Mouse (Mus musculus) stomach, embryonic 16.5 days (tissue): ENCODE data around the gene Map4k2. TPM values are rescaled to one million over a fixed set of nuclear protein-coding genes. Genes with fewer than 3 reads are reported as not detected.

ENCODE experiments used
- ATAC-seq: fragments of 200-750 bp; cut with Nextera tagmentation; 2 replicates; pipeline ENCODE4 v1.8.0; 2017; ENCODE audit warnings: moderate number of reproducible peaks, moderate TSS enrichment; ENCODE audit not compliant: insufficient read depth, low FRiP score
- H3K27ac ChIP-seq: fragments of 300-500 bp; sonication (generic); 2 replicates; pipeline ENCODE4 v1.5.1; 2014; ENCODE audit warnings: low read length
- H3K27me3 ChIP-seq: fragments of 300-500 bp; sonication (generic); 2 replicates; pipeline ENCODE4 v1.6.1; 2014; ENCODE audit warnings: low read length, control low read depth, mixed read lengths; ENCODE audit not compliant: control insufficient read depth, insufficient read depth
- H3K36me3 ChIP-seq: fragments of 300-500 bp; sonication (generic); 2 replicates; pipeline ENCODE4 v1.6.1; 2014; ENCODE audit warnings: low read length; ENCODE audit not compliant: control insufficient read depth, insufficient read depth
- H3K4me1 ChIP-seq: fragments of 300-500 bp; sonication (generic); 2 replicates; pipeline ENCODE4 v1.6.1; 2014; ENCODE audit warnings: low read length, control low read depth, mixed read lengths; ENCODE audit not compliant: control insufficient read depth, insufficient read depth
- H3K4me2 ChIP-seq: fragments of 300-500 bp; sonication (generic); 2 replicates; pipeline ENCODE4 v1.6.1; 2014; ENCODE audit warnings: low read depth, low read length, mixed read lengths
- H3K4me3 ChIP-seq: fragments of 300-500 bp; sonication (generic); replicated peaks from 2 replicates; pipeline ENCODE4 v1.5.1; 2014; ENCODE audit warnings: mild to moderate bottlenecking, low read length
- H3K9ac ChIP-seq: fragments of 300-500 bp; sonication (generic); 2 replicates; pipeline ENCODE4 v1.6.1; 2014; ENCODE audit warnings: low read length
- H3K9me3 ChIP-seq: fragments of 300-500 bp; sonication (generic); replicated peaks from 2 replicates; pipeline ENCODE4 v1.6.1; 2016; ENCODE audit warnings: low read length, control low read depth; ENCODE audit not compliant: control insufficient read depth
- WGBS: fragments of 180-500 bp; shearing (Covaris S2); extraction: QIAGEN DNeasy Blood & Tissue Kit; methylation state at CpG from one replicate; pipeline ENCODE4 v1.1.7; 2014; 5-methylcytosine and 5-hydroxymethylcytosine counted together
- polyA plus RNA-seq: library from polyadenylated mRNA; unstranded; fragments of >200 nt; fragmentation: Nextera tagmentation; extraction: Ambion mirVana; gene quantifications from 2 replicates; pipeline ENCODE4 v1.2.1, GENCODE M21; 2015

Map4k2 gene
- polyA plus RNA-seq, 1 experiment from 2014 or later: 11.8 TPM

DNA sequence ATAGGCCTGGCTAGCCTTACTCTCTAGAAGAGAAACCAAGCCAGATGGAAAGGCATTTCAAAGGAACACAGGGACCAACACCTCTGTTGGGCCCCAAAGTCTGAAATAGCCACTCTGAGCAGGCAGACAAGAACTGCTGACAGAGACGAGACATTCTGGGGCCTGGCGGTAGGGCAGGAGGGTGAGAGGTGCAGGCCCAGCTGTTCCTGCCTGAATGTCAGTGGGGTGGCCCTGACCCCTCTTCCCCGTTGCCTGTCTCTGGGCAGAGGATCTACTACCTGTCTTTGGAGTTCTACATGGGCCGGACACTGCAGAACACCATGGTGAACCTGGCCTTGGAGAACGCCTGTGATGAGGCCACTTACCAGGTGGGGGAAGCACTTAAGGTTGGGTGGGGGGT lies 44.5 kb downstream of the Map4k2 start:
- Histone ChIP-seq H3K4me1 (peaks cover 22% of the 10 kb centered on the region), H3K27ac (no peak overlapping the region), H3K4me2 (0 out of 2 replicates have a peak overlapping the region, but pooled peaks have one; percentile 13), H3K27me3 (no peaks in the 10 kb centered on the region), H3K9ac (no peak overlapping the region), H3K9me3 (no peaks in the 10 kb centered on the region), H3K4me3 (no peak overlapping the region), H3K36me3 (no peaks in the 10 kb centered on the region)
- ATAC-seq: no peak
- 74% methylated on average over 5 of the region's 5 CpGs for WGBS

DNA sequence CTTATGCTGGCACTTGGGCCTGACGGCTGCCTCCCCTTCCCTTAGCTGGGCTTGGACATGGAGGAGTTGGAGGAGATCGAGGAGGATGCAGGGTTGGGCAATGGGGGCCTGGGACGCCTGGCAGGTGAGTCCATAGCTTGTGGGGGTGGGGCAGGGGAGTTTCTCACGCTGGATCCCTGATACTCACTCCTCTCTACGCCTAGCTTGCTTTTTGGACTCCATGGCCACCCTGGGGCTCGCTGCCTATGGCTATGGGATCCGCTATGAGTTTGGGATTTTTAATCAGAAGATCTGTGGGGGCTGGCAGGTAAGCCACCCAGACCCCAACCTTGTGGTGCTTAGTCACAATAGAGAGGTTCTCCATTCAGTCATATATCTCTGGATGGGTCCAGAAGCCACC lies 44.9 kb downstream of the Map4k2 start:
- H3K27ac ChIP-seq: no peak overlapping the region
- H3K4me3 ChIP-seq: no peak overlapping the region
- 76% methylated on average over 7 of the region's 7 CpGs for WGBS
- no peaks in the 10 kb centered on the region for H3K27me3 ChIP-seq
- H3K4me1 ChIP-seq: peaks cover 22% of the 10 kb centered on the region
- no peak overlapping the region for H3K4me2 ChIP-seq
- H3K9me3 ChIP-seq: no peaks in the 10 kb centered on the region
- no peak for ATAC-seq
- no peak overlapping the region for H3K9ac ChIP-seq
- H3K36me3 ChIP-seq: no peaks in the 10 kb centered on the region

GRCm38 (mm10) chr19:6386234-6386633 lies 45.3 kb downstream of the Map4k2 start:
- H3K36me3 ChIP-seq: no peaks in the 10 kb centered on the region
- no peak overlapping the region for H3K27ac ChIP-seq
- no peaks in the 10 kb centered on the region for H3K27me3 ChIP-seq
- H3K4me2 ChIP-seq: no peak overlapping the region
- WGBS: 68% methylated on average over 9 of the region's 9 CpGs
- H3K4me1 ChIP-seq: peaks cover 22% of the 10 kb centered on the region
- ATAC-seq: no peak
- no peaks in the 10 kb centered on the region for H3K9me3 ChIP-seq
- no peak overlapping the region for H3K4me3 ChIP-seq
- no peak overlapping the region for H3K9ac ChIP-seq

- Histone ChIP-seq H3K4me3 (no peak overlapping the region), H3K9me3 (no peaks in the 10 kb centered on the region), H3K36me3 (no peaks in the 10 kb centered on the region), H3K4me2 (no peak overlapping the region), H3K27ac (no peak overlapping the region), H3K27me3 (no peaks in the 10 kb centered on the region), H3K4me1 (peaks cover 22% of the 10 kb centered on the region), H3K9ac (no peak overlapping the region)
- 84% methylated on average over 13 of the region's 13 CpGs for WGBS
- ATAC-seq: no peak
These were observed 47.1 kb downstream of the Map4k2 start for GRCm38 (mm10) chr19:6388006-6388405.

- Histone ChIP-seq H3K4me3 (peak overlapping the region; percentile 39), H3K9me3 (no peaks in the 10 kb centered on the region), H3K9ac (peak overlapping the region; percentile 6; the same call in 1 of the 2 replicates), H3K4me2 (peak overlapping the region; percentile 53), H3K27me3 (no peaks in the 10 kb centered on the region), H3K27ac (no peak overlapping the region), H3K36me3 (no peaks in the 10 kb centered on the region), H3K4me1 (peaks cover 9% of the 10 kb centered on the region; the same call in 1 of the 2 replicates)
- WGBS: 8% methylated on average over 16 of the region's 16 CpGs
- ATAC-seq: no peak
These were observed 48.9 kb downstream of the Map4k2 start for GRCm38 (mm10) chr19:6389803-6390202.

DNA sequence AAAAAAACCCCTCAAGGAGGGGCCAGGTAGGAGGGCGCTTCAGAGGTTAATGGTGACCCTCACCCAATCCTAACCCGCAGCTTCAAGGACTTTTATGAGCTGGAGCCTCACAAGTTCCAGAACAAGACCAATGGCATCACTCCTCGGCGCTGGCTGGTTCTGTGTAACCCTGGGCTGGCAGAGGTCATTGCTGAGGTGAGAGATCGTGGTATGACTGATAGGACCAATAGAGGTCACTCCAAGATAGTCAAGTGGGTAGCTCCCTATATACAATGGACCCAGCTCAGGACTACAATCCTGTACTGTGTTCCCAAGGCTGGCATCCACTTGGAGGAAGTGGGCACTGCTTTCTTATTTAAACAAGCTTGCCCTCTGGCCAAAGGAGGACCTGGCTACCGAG lies 49.3 kb downstream of the Map4k2 start:
- WGBS: 47% methylated on average over 6 of the region's 6 CpGs
- Histone ChIP-seq H3K4me2 (peak overlapping the region; percentile 53), H3K9me3 (no peaks in the 10 kb centered on the region), H3K9ac (no peak overlapping the region), H3K4me3 (no peak overlapping the region), H3K27ac (no peak overlapping the region), H3K36me3 (no peaks in the 10 kb centered on the region), H3K27me3 (no peaks in the 10 kb centered on the region), H3K4me1 (peaks cover 7% of the 10 kb centered on the region; the same call in 1 of the 2 replicates)
- 0 out of 2 replicates have a peak, but pooled peaks have one; percentile 11 for ATAC-seq

DNA sequence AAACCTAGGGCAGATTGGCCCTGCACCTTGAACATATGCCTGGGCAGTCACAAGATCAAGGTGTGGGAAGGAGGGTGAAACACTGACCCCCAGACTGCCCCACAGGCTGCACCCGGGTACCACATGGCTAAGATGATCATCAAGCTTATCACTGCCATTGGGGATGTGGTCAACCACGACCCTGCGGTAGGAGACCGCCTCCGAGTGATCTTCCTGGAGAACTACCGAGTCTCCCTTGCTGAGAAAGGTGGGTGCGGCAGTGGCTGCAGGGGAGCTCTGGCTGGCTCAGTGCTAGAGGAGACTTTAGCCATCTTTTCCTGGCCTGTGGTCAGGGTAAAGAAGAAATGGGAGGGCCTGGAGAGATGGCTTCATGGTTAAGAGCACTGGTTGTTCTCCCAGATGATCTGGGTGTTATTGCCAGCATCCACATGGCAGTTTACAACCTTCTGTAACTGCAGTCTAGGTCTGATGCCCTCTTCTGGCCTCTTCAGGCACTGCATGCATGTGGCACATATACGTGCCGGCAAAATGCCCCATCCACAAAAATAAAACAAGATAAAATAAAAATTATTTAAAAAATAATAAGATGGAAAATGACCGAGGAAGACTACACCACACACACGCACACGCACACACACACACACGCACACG lies 51.9 kb downstream of the Map4k2 start:
- H3K9me3 ChIP-seq: no peaks in the 10 kb centered on the region
- ATAC-seq: no peak
- H3K4me1 ChIP-seq: 0 out of 2 replicates have a peak, but pooled peaks cover 3% of the 10 kb centered on the region
- no peak overlapping the region for H3K27ac ChIP-seq
- H3K4me2 ChIP-seq: no peak overlapping the region
- no peaks in the 10 kb centered on the region for H3K27me3 ChIP-seq
- no peak overlapping the region for H3K4me3 ChIP-seq
- H3K9ac ChIP-seq: no peak overlapping the region
- 90% methylated on average over 14 of the region's 14 CpGs for WGBS
- no peaks in the 10 kb centered on the region for H3K36me3 ChIP-seq

DNA sequence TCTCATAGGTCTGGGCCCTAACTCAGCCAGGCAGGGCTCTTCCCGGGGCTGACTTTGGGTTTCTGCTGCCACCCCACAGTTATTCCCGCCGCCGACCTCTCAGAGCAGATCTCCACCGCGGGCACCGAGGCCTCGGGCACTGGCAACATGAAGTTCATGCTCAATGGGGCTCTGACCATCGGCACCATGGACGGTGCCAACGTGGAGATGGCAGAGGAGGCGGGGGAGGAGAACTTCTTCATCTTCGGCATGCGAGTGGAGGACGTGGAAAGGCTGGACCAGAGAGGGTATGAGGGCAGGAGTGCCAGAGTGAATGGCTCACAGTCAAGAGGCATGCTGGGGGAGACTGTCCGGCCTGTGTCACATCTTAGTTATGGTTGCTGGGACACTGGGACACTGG lies 52.7 kb downstream of the Map4k2 start:
- H3K4me1 ChIP-seq: peaks cover 8% of the 10 kb centered on the region
- ATAC-seq: no peak
- no peaks in the 10 kb centered on the region for H3K9me3 ChIP-seq
- no peak overlapping the region for H3K27ac ChIP-seq
- no peak overlapping the region for H3K9ac ChIP-seq
- no peak overlapping the region for H3K4me2 ChIP-seq
- WGBS: 89% methylated on average over 16 of the region's 16 CpGs
- H3K36me3 ChIP-seq: no peaks in the 10 kb centered on the region
- H3K27me3 ChIP-seq: no peaks in the 10 kb centered on the region
- no peak overlapping the region for H3K4me3 ChIP-seq

GRCm38 (mm10) chr19:6396237-6396636 lies 55.3 kb downstream of the Map4k2 start:
- H3K9ac ChIP-seq: no peak overlapping the region
- peaks cover 13% of the 10 kb centered on the region; the same call in 1 of the 2 replicates for H3K27me3 ChIP-seq
- H3K4me1 ChIP-seq: peaks cover 24% of the 10 kb centered on the region
- 83% methylated on average over 5 of the region's 5 CpGs for WGBS
- no peak overlapping the region for H3K4me2 ChIP-seq
- no peaks in the 10 kb centered on the region for H3K9me3 ChIP-seq
- no peaks in the 10 kb centered on the region for H3K36me3 ChIP-seq
- H3K27ac ChIP-seq: no peak overlapping the region
- H3K4me3 ChIP-seq: no peak overlapping the region
- no peak for ATAC-seq
